Mouse (Mus musculus): Measurements from ENCODE around the gene Prkag2.
"Not testable (repeated sequence)": the region's sequence is repeated elsewhere in the genome, so short reads cannot be mapped to it uniquely, and the experiment has no call there.

Prkag2 gene

GRCm38 (mm10) chr5:25086234-25086633 lies 14.2 kb downstream of the Prkag2 start:
- peak; percentile 78 to 85 for DNase-seq

DNA sequence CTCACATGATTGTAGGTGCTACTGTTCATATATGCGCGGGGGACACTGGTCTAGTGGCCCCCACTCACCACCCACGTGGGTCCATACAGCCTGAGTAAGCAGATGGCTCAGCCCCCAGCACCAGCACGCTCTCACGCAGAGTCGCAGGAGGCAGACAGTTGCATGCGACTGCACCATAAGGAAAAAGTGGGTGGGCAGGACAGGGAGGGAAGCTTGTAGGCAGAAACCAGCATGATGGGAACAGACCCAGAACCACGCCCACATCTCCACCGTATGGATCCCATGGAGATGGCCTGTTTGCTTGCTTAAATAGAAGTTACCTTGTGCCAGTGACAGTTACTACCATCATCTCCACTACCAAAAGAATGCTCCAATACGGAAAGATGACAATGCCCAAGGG lies 15.3 kb downstream of the Prkag2 start:
- no peak for DNase-seq

GRCm38 (mm10) chr5:25083816-25084215 lies 16.6 kb downstream of the Prkag2 start:
- no peak for DNase-seq

DNA sequence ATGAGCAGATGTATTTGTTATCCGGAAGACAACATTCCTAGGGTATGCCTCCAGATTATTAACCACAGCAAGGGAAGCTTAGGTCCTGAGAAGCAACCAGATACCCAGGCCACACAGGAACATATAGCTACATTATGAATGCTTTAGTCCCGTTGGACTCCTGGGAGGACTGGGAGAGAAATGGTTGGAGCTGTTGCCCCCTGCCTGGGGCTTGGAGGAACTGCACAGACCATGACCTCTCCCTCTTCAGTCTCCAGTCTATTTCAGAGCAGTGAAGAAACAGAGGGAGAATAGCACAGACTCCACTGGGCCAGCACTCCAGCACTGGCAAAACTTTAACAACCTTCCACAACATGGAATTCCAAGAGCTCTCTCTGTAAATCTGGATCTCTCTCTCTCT lies 17.9 kb downstream of the Prkag2 start:
- DNase-seq: peak; percentile 57 to 64

DNA sequence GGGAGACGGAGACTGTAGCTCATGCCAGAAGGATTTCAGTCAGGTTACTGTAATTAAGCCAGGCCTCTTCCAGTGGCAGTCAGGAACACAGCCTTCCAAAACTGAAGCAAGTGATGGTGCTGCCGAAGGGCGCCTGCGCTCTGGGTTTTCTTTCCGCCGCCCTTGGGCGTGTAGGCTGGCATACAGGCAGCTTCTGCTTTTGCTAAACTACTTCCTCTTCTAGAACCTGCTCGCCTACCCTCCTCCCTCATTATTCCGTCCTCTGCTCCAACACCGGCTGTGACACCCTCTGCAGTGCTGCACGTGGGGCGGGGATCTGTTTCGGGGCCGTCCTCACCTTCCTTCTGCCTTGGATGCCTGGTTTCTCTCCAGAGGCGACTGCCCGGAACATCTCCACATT lies 18.9 kb downstream of the Prkag2 start:
- DNase-seq: peak; percentile 68 to 72

DNA sequence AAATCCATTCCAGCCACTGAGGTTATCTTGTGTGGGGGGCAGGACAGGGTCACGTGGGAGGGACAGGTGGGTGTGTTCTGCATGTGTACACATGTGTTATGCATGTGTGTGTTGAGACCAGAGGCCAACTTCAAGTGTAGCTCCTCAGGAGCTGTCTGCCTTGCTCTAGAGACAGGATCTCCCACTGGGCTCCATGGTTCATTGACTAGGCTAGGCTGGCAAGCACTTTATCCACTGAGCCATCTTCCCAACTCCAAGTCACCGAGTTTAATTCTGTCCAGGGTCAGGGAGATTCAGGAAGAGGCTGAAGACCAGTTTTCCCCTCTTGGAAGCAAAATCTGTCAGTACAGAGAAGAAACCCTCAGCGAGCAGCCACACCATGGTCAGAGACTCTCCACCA lies 19.4 kb downstream of the Prkag2 start:
- no peak for DNase-seq

- no peak for DNase-seq
Observed at GRCm38 (mm10) chr5:25080438-25080945, 19.9 kb downstream of the Prkag2 start.

- no peak for DNase-seq
Observed at GRCm38 (mm10) chr5:25079766-25080265, 20.6 kb downstream of the Prkag2 start.

- DNase-seq: no peak
Observed at GRCm38 (mm10) chr5:25077873-25078651, 22.4 kb downstream of the Prkag2 start.

- DNase-seq: not testable (repeated sequence)
Observed at GRCm38 (mm10) chr5:25077258-25077657, 23.2 kb downstream of the Prkag2 start.

- DNase-seq: no peak
Observed at GRCm38 (mm10) chr5:25075623-25076022, 24.8 kb downstream of the Prkag2 start.

- peak; percentile 75 to 88 for DNase-seq
Observed at GRCm38 (mm10) chr5:25069815-25070214, 30.6 kb downstream of the Prkag2 start.

- peak; percentile 88 to 92 for DNase-seq
Observed at GRCm38 (mm10) chr5:25067122-25067521, 33.3 kb downstream of the Prkag2 start.

DNA sequence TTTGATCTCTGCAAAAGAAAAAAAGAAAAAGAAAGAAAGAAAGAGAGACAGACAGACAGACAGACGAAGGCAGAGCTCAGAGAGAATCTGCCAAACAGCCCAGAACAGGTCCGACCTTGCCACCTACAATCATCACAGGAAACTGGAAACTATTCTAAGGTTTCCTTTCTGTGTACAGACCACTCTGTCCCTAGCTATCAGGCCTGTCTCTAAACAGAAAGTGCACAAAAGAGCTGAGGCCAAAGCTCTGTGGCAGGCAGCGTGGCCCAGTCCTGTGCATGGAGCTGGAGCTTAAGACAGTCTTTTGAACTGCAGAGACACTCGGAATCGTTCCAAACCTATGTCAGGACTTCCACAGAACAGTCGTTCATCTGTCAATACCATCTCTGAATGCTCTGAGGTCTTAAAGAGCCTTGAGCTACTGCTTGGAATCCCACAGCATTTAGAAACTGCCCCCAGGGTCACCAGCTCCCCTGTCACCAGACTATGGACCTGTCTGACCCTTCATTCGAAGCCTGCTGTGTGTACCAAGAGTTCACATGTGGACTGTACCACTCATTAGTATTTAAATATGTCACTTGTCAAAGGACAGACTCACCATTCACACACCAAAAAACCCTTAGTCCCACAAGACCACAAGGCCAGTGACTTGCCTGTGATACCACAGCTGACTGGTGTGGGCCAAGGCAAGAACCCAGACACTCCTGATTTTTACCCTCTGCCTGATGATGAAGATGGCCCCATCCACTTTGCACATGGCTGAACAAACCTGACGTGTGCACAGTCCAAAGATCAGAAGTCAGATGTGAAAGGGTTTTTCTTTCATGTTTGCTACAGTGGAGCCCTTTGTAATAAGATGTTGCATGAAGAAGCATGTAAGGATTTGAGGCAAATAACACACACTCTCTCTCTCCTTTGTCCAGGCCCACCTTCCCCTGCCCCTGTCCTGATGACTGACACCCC lies 35.9 kb downstream of the Prkag2 start:
- no peak for DNase-seq

DNA sequence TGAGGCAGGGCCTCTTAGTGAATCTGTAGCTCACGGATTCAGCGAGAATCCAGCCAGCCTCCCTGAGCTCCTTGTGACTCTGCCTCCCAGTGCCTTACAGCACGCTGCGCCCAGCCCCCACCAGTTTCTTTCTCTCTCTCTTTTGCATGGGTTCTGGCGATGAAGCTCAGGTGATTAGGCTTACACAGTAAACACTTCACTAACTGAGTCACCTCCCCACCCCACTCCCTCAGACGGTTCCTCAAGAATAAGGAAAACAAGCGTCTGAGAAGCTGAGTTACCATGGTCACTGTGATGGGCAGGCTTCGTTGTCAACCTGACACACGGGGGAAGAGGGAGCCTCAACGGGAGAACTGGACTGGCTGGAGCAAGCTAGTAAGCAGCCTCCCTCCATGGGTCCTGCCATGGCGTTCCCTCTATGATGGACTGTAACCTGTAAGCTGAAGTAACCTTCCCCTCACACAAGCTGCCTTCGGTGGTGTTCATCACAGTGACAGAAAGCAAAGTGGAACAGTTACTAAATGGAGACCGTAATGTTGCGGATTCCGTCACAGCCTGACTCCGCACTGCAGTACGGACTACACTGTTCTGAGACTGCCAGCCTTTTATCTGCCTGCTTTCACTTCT lies 37.8 kb downstream of the Prkag2 start:
- peak; percentile 74 to 88 for DNase-seq

DNA sequence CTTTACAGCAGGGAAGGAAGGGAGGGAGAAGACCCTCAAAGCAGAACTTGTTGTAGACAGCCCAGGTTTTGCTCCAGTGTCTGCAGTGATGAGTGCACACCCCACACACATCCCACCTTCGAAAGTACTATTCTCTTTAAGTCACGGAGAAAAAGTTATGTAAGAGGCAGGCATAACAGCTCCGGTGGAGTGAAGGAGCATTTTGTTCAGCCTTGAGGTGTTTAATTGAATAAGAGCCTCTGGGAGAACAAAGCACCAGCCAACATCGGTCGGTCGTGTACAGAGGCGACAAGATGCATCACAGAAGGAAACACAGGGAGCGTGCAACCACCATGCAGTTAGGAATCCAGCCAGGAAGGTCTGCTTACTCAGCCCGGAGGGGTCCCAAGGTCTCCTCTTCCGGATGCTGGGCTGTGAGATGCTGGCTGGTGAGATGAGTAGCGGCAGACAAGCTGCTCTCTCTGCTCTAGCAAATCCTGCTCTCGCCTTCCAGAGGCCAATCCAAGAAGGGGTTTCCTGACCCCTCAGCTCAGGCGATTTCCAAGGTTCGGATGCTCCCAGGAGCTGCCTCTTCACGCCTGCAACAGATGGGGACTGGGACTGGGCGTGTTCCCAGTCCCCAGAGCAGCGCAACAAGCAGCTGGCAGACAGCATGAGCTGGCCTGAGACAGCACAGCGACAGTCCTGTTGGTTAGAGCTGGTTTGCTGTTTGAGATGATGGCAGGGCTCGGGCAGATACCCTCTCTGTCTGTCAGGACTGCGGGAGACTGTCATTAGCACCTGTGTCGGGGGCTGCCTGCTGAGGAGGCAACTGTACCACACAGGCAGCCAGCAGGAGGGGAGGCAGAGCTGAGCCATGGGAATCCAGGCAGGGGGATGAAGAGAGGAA lies 41.3 kb downstream of the Prkag2 start:
- DNase-seq: no peak

DNA sequence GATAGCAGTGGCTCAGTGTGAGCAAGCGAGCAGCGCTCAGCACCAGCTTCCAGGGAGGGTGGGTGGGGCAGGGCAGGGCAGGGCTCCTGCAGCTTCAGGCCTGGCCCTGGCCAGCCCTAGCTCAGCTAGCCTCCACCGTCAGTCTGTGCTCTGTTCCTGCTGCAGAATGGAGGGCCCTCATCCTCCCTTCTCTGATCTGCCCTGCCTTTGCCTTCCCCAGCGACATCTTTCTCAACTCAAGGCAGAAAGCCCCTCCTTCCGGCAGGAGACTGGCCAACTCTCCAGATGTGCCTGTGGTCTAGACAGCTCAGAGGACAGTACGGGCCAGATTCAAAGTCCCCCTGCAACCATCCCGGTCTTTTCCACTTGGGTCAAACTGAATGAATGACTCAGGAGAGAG lies 42.0 kb downstream of the Prkag2 start:
- DNase-seq: peak; percentile 26 to 45

DNA sequence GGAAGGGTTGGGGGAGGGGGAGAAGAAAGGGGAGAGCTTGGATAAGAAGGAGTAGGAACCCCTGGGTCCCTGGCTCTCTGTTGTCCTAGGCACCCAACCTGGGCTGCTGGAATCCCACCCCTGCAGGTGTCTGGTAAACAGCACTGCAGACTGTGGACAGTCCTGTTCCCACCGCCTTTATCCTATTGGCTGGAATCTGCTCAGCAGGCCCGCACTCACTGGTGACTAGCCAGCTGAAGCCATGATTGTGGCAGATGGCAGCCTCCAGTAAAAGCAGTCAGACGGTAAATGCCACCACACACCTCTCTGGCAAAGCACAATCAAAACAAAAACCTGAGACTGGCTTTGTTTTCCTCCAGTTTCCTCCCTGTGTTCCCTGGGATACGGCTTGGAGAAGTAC lies 45.2 kb downstream of the Prkag2 start:
- no peak for DNase-seq

GRCm38 (mm10) chr5:25053971-25054658 lies 46.3 kb downstream of the Prkag2 start:
- no peak for DNase-seq

DNA sequence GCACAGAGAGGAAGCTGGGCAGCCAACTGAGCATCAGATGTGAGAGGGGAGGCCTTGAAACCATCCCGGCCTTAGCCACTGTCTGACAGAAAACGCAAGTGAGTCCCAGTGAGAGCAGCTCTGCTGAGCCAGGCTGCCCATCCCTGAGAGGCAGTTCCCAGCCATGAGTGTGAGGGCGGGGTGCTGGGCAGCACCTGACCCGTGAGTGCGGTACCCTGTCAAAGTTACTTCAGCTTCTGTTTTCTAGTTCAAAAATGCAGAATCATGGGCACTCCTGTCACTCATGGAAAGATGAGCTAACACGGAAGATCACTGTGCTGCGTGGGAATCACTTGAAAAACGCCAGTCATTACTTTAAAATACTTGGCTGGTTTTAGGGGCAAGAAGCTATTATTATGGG lies 49.6 kb downstream of the Prkag2 start:
- no peak for DNase-seq

DNA sequence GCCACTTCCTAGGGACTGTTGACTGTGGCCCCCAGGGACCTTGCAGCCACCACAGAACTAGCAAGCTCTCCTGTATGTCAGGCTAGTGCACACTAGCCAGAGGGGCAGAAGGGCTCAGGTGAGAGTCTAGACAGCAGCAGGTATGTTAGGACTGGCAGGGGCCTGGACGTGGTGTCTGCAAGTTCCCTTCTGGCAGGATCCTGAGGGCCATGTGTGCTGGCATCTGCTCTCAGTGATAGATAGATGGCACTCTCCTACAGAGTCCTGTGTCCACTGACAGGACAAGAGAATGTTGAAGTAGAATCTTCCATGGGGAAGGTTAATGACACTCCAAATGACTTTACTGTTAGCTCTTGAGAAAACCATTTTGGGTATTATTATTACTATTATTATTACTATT lies 52.8 kb downstream of the Prkag2 start:
- DNase-seq: no peak
